Comparison of ENCODE assay signal across 9 mouse cellular contexts in the genomic region with DNA sequence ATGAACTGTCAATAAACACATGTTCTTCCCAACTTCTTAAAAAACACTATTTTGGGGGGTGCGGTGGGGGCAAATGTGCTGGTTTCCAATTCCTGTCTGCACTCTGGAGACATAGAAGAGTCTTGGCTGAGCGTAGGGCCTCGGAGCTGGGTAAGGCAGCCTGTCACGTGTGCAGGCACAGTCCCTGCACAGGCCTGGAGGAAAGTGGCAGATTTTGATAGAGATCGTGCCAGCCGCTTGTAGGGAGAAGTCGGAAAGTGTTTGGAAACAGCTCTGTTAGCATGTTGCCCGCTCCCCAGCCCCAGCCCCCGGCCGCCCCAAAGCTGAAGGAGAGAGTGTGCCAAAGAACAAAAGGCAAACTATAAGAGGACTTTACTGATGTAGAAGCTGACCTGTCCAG.
DNase-seq lines count a peak whose midpoint lies in the region; ATAC-seq and TF ChIP-seq lines count a peak whose summit lies in the region.
"Had no signal": no experiment of that assay in that cellular context is flagged by ENCODE, and none has a peak within 500 bp of the region (broad histone marks: within the 10 kb centered on the region; RNA-seq: fewer than 3 reads in every experiment).

No protein-coding gene starts in this region.

- H3K36me3 ChIP-seq in forebrain, embryonic 14.5 days (ENCODE audit: control insufficient read depth, insufficient read depth, low read length) = no peaks in the 10 kb centered on the region
- H3K36me3 ChIP-seq in limb, embryonic 13.5 days = no peaks in the 10 kb centered on the region

- H3K27ac ChIP-seq in cerebellum, adult 2 months (ENCODE audit: insufficient read depth, low read length) = no peak overlapping the region
- H3K27ac ChIP-seq in forebrain, embryonic 14.5 days (ENCODE audit: low read depth, low read length) = no peak overlapping the region
- H3K27ac ChIP-seq in limb, embryonic 13.5 days = no peak overlapping the region

- TF ChIP-seq POLR2A in brain, embryonic 14.5 days (IDR thresholded peaks at IDR 0.05; ENCODE audit: borderline replicate concordance, extremely low read depth, insufficient read depth, insufficient read length, poor library complexity, severe bottlenecking) = no peak
- no peak for TF ChIP-seq POLR2A in cerebellum, adult 2 months (IDR thresholded peaks at IDR 0.05; ENCODE audit: borderline replicate concordance, insufficient read depth, low read length)

- H3K27me3 ChIP-seq in cerebellum, adult 2 months (ENCODE audit: control insufficient read depth, insufficient read depth, low read length) = no peaks in the 10 kb centered on the region; the same call in 1 of the 2 replicates
- no peaks in the 10 kb centered on the region for H3K27me3 ChIP-seq in forebrain, embryonic 14.5 days (replicated peaks; ENCODE audit: control insufficient read depth, insufficient read depth, low read length)
- H3K27me3 ChIP-seq in limb, embryonic 13.5 days = no peaks in the 10 kb centered on the region

- peaks cover 6% of the 10 kb centered on the region; the same call in 1 of the 2 replicates for H3K4me1 ChIP-seq in cerebellum, adult 2 months (ENCODE audit: control insufficient read depth, insufficient read depth, low read length)
- H3K4me1 ChIP-seq in forebrain, embryonic 14.5 days (ENCODE audit: control insufficient read depth, insufficient read depth, low read length) = peaks cover 8% of the 10 kb centered on the region
- H3K4me1 ChIP-seq in limb, embryonic 13.5 days = peaks cover 34% of the 10 kb centered on the region

- no peak overlapping the region for H3K4me2 ChIP-seq in forebrain, embryonic 14.5 days (ENCODE audit: low read length)
- H3K4me2 ChIP-seq in limb, embryonic 13.5 days (replicated peaks) = peak overlapping the region; percentile 16; the same call in 1 of the 2 replicates

- DNase-seq in brain, embryonic 14.5 days (ENCODE audit: low read depth) = peak; percentile 79
- peak; percentile 39 to 47 for DNase-seq in cerebellum, adult 2 months
- DNase-seq in forebrain, embryonic 14.5 days (ENCODE audit: low spot score) = peak; percentile 69
- DNase-seq in layer of hippocampus, postnatal 25 days (ENCODE audit: extremely low spot score in 1 of 2, low spot score in 1 of 2) = no peak
- DNase-seq in urinary bladder, postnatal 4 days (ENCODE audit: low spot score in 2 of 2) = no peak
- DNase-seq: gastrocnemius, postnatal 36 days; lung, adult 2 months had no signal

- 11% methylated on average over 10 of the region's 10 CpGs for WGBS in cerebellum, adult 2 months
- 27% methylated on average over 10 of the region's 10 CpGs for WGBS in forebrain, embryonic 14.5 days
- WGBS in limb, embryonic 13.5 days = 24% methylated on average over 10 of the region's 10 CpGs

- no peaks in the 10 kb centered on the region for H3K9me3 ChIP-seq in forebrain, embryonic 14.5 days (replicated peaks; ENCODE audit: control insufficient read depth, low read length)
- H3K9me3 ChIP-seq in limb, embryonic 13.5 days = no peaks in the 10 kb centered on the region

- H3K4me3 ChIP-seq in cerebellum, adult 2 months (replicated peaks; ENCODE audit: insufficient read depth, low read depth, low read length) = no peak overlapping the region
- no peak overlapping the region for H3K4me3 ChIP-seq in forebrain, embryonic 14.5 days (ENCODE audit: low read depth, low read length)
- H3K4me3 ChIP-seq in limb, embryonic 13.5 days = no peak overlapping the region

- no peak for TF ChIP-seq CTCF in brain, embryonic 14.5 days (IDR thresholded peaks at IDR 0.05; ENCODE audit: borderline replicate concordance, extremely low read depth, insufficient read depth, insufficient read length)
- TF ChIP-seq CTCF in cerebellum, adult 2 months (IDR thresholded peaks at IDR 0.05; ENCODE audit: borderline replicate concordance, insufficient read depth, low read depth, low read length) = no peak

- peak; percentile 90 for ATAC-seq in forebrain, embryonic 14.5 days
- 0 out of 2 replicates have a peak, but pooled peaks have one; percentile 59 for ATAC-seq in limb, embryonic 13.5 days (ENCODE audit: low FRiP score, low read depth)
- no peak for ATAC-seq in monocyte, adult 5-6 weeks (replicated peaks; ENCODE audit: insufficient number of reproducible peaks, low FRiP score, low TSS enrichment, poor library complexity, severe bottlenecking)

- H3K9ac ChIP-seq in forebrain, embryonic 14.5 days (ENCODE audit: low read length) = no peak overlapping the region
- no peak overlapping the region for H3K9ac ChIP-seq in limb, embryonic 13.5 days

Comparison
In these comparisons a context has a peak if more than half of its experiments do, and no peak if none do; other contexts are left out.
1. DNase-seq: peak in brain, embryonic 14.5 days (single experiment), cerebellum, adult 2 months (2 of 2) and forebrain, embryonic 14.5 days (single experiment); none in layer of hippocampus, postnatal 25 days (0 of 2) and urinary bladder, postnatal 4 days (0 of 2).